Mouse (Mus musculus) spleen, postnatal 10 days (tissue): Measurements from ENCODE around the gene Fam131b.

Experiments used
- DNase-seq, 2 experiments: peaks; one replicate each; pipeline ENCODE4 v3.0.0; 2021 to 2022; ENCODE audit warnings: low spot score in 2 of 2

Gene Fam131b

GRCm38 (mm10) chr6:42328757-42329156 lies 4.3 kb upstream of the Fam131b start:
- DNase-seq = no peak

GRCm38 (mm10) chr6:42326509-42326908 lies 2.1 kb upstream of the Fam131b start:
- no peak for DNase-seq

- DNase-seq = peak; percentile 62 to 80
These were observed 796 bp upstream of the Fam131b start for GRCm38 (mm10) chr6:42325268-42325609.

GRCm38 (mm10) chr6:42324067-42324481 lies 369 bp downstream of the Fam131b start:
- DNase-seq = peak in 1 of 2 experiments; percentile 14

GRCm38 (mm10) chr6:42323371-42324066 lies 924 bp downstream of the Fam131b start:
- DNase-seq = no peak

- DNase-seq = no peak
These were observed 6.2 kb downstream of the Fam131b start for GRCm38 (mm10) chr6:42318293-42318692.

GRCm38 (mm10) chr6:42310427-42311053 lies 13.9 kb downstream of the Fam131b start:
- no peak for DNase-seq

GRCm38 (mm10) chr6:42309816-42310378 lies 14.5 kb downstream of the Fam131b start:
- no peak for DNase-seq

GRCm38 (mm10) chr6:42299362-42299761 lies 25.1 kb downstream of the Fam131b start:
- no peak for DNase-seq

GRCm38 (mm10) chr6:42295549-42296094 lies 28.8 kb downstream of the Fam131b start:
- no peak for DNase-seq

GRCm38 (mm10) chr6:42293327-42293726 lies 31.1 kb downstream of the Fam131b start:
- DNase-seq = peak in 1 of 2 experiments; percentile 46

GRCm38 (mm10) chr6:42287562-42287961 lies 36.9 kb downstream of the Fam131b start:
- no peak for DNase-seq

GRCm38 (mm10) chr6:42286448-42286847 lies 38.0 kb downstream of the Fam131b start, which contains the start of gene Clcn1:
Gene Clcn1 (plus strand): TSS chr6:42286685.
- DNase-seq = no peak

- no peak for DNase-seq
These were observed 41.4 kb downstream of the Fam131b start for GRCm38 (mm10) chr6:42282865-42283528.

GRCm38 (mm10) chr6:42276151-42276550 lies 48.3 kb downstream of the Fam131b start:
- no peak for DNase-seq

- no peak for DNase-seq
These were observed 53.6 kb downstream of the Fam131b start for GRCm38 (mm10) chr6:42270817-42271216.

GRCm38 (mm10) chr6:42265391-42266330 lies 58.8 kb downstream of the Fam131b start:
- peak; percentile 28 to 32 for DNase-seq
